Mouse (Mus musculus) liver, postnatal 0 days (tissue): ENCODE results near the gene Arl13b. TPM values are rescaled to one million over a fixed set of nuclear protein-coding genes. Genes with fewer than 3 reads are reported as not detected.
A peak's percentile ranks its signal among the peaks of the same experiment; 100 is the strongest.

ENCODE experiments used
- ATAC-seq: fragments of 200-750 bp; cut with Nextera tagmentation; 2 replicates; pipeline ENCODE4 v1.8.0; 2017; ENCODE audit warnings: mild to moderate bottlenecking, moderate library complexity
- DNase-seq: peaks from one replicate; pipeline ENCODE4 v3.0.0-alpha.2; 2016
- H3K27ac ChIP-seq: fragments of 300-500 bp; sonication (generic); 2 replicates; pipeline ENCODE4 v1.5.1; 2014; ENCODE audit warnings: antibody characterized with exemption, moderate library complexity, mild to moderate bottlenecking, low read depth
- H3K27me3 ChIP-seq: fragments of 300-500 bp; sonication (generic); 2 replicates; pipeline ENCODE4 v1.6.1; 2014; ENCODE audit warnings: low read length, control low read depth, mixed read lengths; ENCODE audit not compliant: insufficient read depth
- H3K36me3 ChIP-seq: fragments of 300-500 bp; sonication (generic); replicated peaks from 2 replicates; pipeline ENCODE4 v1.6.1; 2014; ENCODE audit warnings: mild to moderate bottlenecking, control low read depth, low read length, moderate library complexity, mixed read lengths; ENCODE audit not compliant: insufficient read depth
- H3K4me1 ChIP-seq: fragments of 300-500 bp; sonication (generic); 2 replicates; pipeline ENCODE4 v1.6.1; 2014; ENCODE audit warnings: antibody characterized with exemption, mild to moderate bottlenecking, control low read depth; ENCODE audit not compliant: insufficient read depth
- H3K4me2 ChIP-seq: fragments of 300-500 bp; sonication (generic); 2 replicates; pipeline ENCODE4 v1.6.1; 2014; ENCODE audit warnings: low read depth, mild to moderate bottlenecking, low read length, moderate library complexity, mixed read lengths
- H3K4me3 ChIP-seq: fragments of 300-500 bp; sonication (generic); 2 replicates; pipeline ENCODE4 v1.5.1; 2014; ENCODE audit warnings: low read depth, low read length
- H3K9ac ChIP-seq: fragments of 300-500 bp; sonication (generic); replicated peaks from 2 replicates; pipeline ENCODE4 v1.6.1; 2014; ENCODE audit warnings: mild to moderate bottlenecking, moderate library complexity
- H3K9me3 ChIP-seq: fragments of 300-500 bp; sonication (generic); 2 replicates; pipeline ENCODE4 v1.6.1; 2016; ENCODE audit warnings: mild to moderate bottlenecking, control low read depth, low read length, mixed read lengths
- CTCF ChIP-seq: sonication (generic); IDR thresholded peaks from 2 replicates; pipeline ENCODE4 v1.5.1; 2016; ENCODE audit warnings: antibody characterized with exemption, low read depth
- EP300 ChIP-seq: IDR thresholded peaks from 2 replicates; pipeline ENCODE4 v1.6.1; 2016; ENCODE audit warnings: antibody characterized with exemption, low read depth, mild to moderate bottlenecking
- WGBS: fragments of 180-500 bp; shearing (Covaris S2); extraction: QIAGEN DNeasy Blood & Tissue Kit; methylation state at CpG from one replicate; pipeline ENCODE4 v1.1.7; 2014; ENCODE audit not compliant: insufficient replicate concordance; 5-methylcytosine and 5-hydroxymethylcytosine counted together
- polyA plus RNA-seq: library from polyadenylated mRNA; unstranded; fragments of >200 nt; fragmentation: Nextera tagmentation; extraction: Ambion mirVana; gene quantifications from 2 replicates; pipeline ENCODE4 v1.2.1, GENCODE M21; 2015

Gene Arl13b
- polyA plus RNA-seq, 1 experiment from 2014 or later: 3.4 TPM

GRCm38 (mm10) chr16:62860140-62860539, 13.3 kb upstream of the Arl13b start:
- no peak overlapping the region for H3K9ac ChIP-seq
- H3K27me3 ChIP-seq: no peaks in the 10 kb centered on the region
- H3K36me3 ChIP-seq: no peaks in the 10 kb centered on the region
- H3K4me2 ChIP-seq: no peak overlapping the region
- no peak for DNase-seq
- no peak overlapping the region for H3K27ac ChIP-seq
- WGBS: 79% methylated on average over 1 of the region's 1 CpGs
- H3K4me1 ChIP-seq: no peaks in the 10 kb centered on the region
- no peak for ATAC-seq
- no peak overlapping the region for H3K4me3 ChIP-seq
- no peaks in the 10 kb centered on the region for H3K9me3 ChIP-seq
- TF ChIP-seq EP300 (no peak), CTCF (no peak)

- H3K27me3 ChIP-seq: no peaks in the 10 kb centered on the region
- H3K9me3 ChIP-seq: no peaks in the 10 kb centered on the region
- 60% methylated on average over 1 of the region's 1 CpGs for WGBS
- no peak overlapping the region for H3K27ac ChIP-seq
- ATAC-seq (no peak), DNase-seq (no peak)
- no peaks in the 10 kb centered on the region for H3K4me1 ChIP-seq
- H3K4me2 ChIP-seq: no peak overlapping the region
- H3K4me3 ChIP-seq: no peak overlapping the region
- H3K9ac ChIP-seq: no peak overlapping the region
- no peaks in the 10 kb centered on the region for H3K36me3 ChIP-seq
- TF ChIP-seq EP300: no peak
- peak; percentile 54 for TF ChIP-seq CTCF
Measured at GRCm38 (mm10) chr16:62858018-62858417, 11.2 kb upstream of the Arl13b start.

- no peaks in the 10 kb centered on the region for H3K9me3 ChIP-seq
- H3K4me2 ChIP-seq: no peak overlapping the region
- 58% methylated on average over 2 of the region's 2 CpGs for WGBS
- no peaks in the 10 kb centered on the region for H3K36me3 ChIP-seq
- TF ChIP-seq EP300 (no peak), CTCF (no peak)
- ATAC-seq (no peak), DNase-seq (no peak)
- no peak overlapping the region for H3K4me3 ChIP-seq
- no peak overlapping the region for H3K27ac ChIP-seq
- H3K9ac ChIP-seq: no peak overlapping the region
- H3K4me1 ChIP-seq: no peaks in the 10 kb centered on the region
- no peaks in the 10 kb centered on the region for H3K27me3 ChIP-seq
Measured at GRCm38 (mm10) chr16:62857498-62857897, 10.7 kb upstream of the Arl13b start.

GRCm38 (mm10) chr16:62856273-62856672, 9.4 kb upstream of the Arl13b start:
- Histone ChIP-seq H3K9me3 (no peaks in the 10 kb centered on the region), H3K4me3 (no peak overlapping the region), H3K4me2 (no peak overlapping the region), H3K36me3 (no peaks in the 10 kb centered on the region), H3K27ac (no peak overlapping the region), H3K9ac (no peak overlapping the region), H3K27me3 (no peaks in the 10 kb centered on the region), H3K4me1 (no peaks in the 10 kb centered on the region)
- DNase-seq (no peak), ATAC-seq (no peak)
- WGBS: 66% methylated on average over 2 of the region's 2 CpGs
- TF ChIP-seq CTCF (no peak), EP300 (no peak)

GRCm38 (mm10) chr16:62855385-62855784, 8.5 kb upstream of the Arl13b start:
- Histone ChIP-seq H3K9me3 (no peaks in the 10 kb centered on the region), H3K9ac (no peak overlapping the region), H3K36me3 (no peaks in the 10 kb centered on the region), H3K4me3 (no peak overlapping the region), H3K27me3 (no peaks in the 10 kb centered on the region), H3K4me2 (peak overlapping the region; percentile 91; the same call in 1 of the 2 replicates), H3K4me1 (no peaks in the 10 kb centered on the region), H3K27ac (no peak overlapping the region)
- no peak for TF ChIP-seq CTCF
- no peak for TF ChIP-seq EP300
- ATAC-seq (no peak), DNase-seq (no peak)
- 66% methylated on average over 6 of the region's 6 CpGs for WGBS

- 6% methylated on average over 40 of the region's 42 CpGs for WGBS
- peak within 1 kb of the TSS; percentile 82 for H3K9ac ChIP-seq
- peak within 1 kb of the TSS; percentile 91 for H3K4me2 ChIP-seq
- H3K27ac ChIP-seq: peak within 1 kb of the TSS; percentile 83
- peak within 1 kb of the TSS; percentile 68 for H3K4me3 ChIP-seq
- no peaks in the 10 kb centered on the region for H3K27me3 ChIP-seq
- ATAC-seq: peak; percentile 92
- peak; percentile 69 for DNase-seq
- no peaks in the 10 kb centered on the region for H3K4me1 ChIP-seq
- no peaks in the 10 kb centered on the region for H3K9me3 ChIP-seq
- TF ChIP-seq CTCF (no peak), EP300 (no peak)
- H3K36me3 ChIP-seq: no peaks in the 10 kb centered on the region
Measured at GRCm38 (mm10) chr16:62854191-62855068, 7.6 kb upstream of the Arl13b start, which contains the start of gene Pros1. Gene Pros1 (plus strand): TSS chr16:62854307.
